Mouse (Mus musculus) MEL (cell line): Measurements from ENCODE around the gene Soga1. TPM values are rescaled to one million over a fixed set of nuclear protein-coding genes. Genes with fewer than 3 reads are reported as not detected.

Experiments
- DNase-seq: peaks from one replicate; pipeline ENCODE4 v3.0.0; 2011; ENCODE audit warnings: low read depth, low spot score
- H3K27ac ChIP-seq: 2 replicates; pipeline ENCODE4 v1.5.1; 2012; ENCODE audit warnings: low read depth, mild to moderate bottlenecking, control low read depth, low read length, moderate library complexity; ENCODE audit not compliant: control insufficient read depth
- H3K27me3 ChIP-seq, 2 experiments: fragments of 150-350 bp in 1 of 2; sonication (generic) in 1 of 2; 2 replicates each; pipeline ENCODE4 v1.6.1; 2012; ENCODE audit warnings: low read length in 2 of 2, mild to moderate bottlenecking in 2 of 2, improper control_type of control experiment in 1 of 2, moderate library complexity in 1 of 2; ENCODE audit not compliant: insufficient read depth in 2 of 2, control insufficient read depth in 1 of 2
- H3K36me3 ChIP-seq, 2 experiments: 2 replicates each; pipeline ENCODE4 v1.6.1; 2012 to 2014; ENCODE audit warnings: low read length in 2 of 2, improper control_type of control experiment in 1 of 2, inconsistent platforms in 1 of 2, mild to moderate bottlenecking in 1 of 2; ENCODE audit not compliant: insufficient read depth in 2 of 2, control insufficient read depth in 1 of 2
- H3K4me1 ChIP-seq, 2 experiments: fragments of 150-350 bp in 1 of 2; sonication (generic) in 1 of 2; 2 replicates each; pipeline ENCODE4 v1.6.1; 2012; ENCODE audit warnings: low read length in 2 of 2, improper control_type of control experiment in 1 of 2, mild to moderate bottlenecking in 1 of 2; ENCODE audit not compliant: insufficient read depth in 2 of 2, control insufficient read depth in 1 of 2
- H3K4me3 ChIP-seq, 2 experiments: fragments of 150-350 bp in 1 of 2; sonication (generic) in 1 of 2; 2 replicates each; pipeline ENCODE4 v1.5.1; 2012; ENCODE audit warnings: low read depth in 2 of 2, low read length in 2 of 2, mild to moderate bottlenecking in 2 of 2, moderate library complexity in 2 of 2, control low read depth in 1 of 2, improper control_type of control experiment in 1 of 2; ENCODE audit not compliant: control insufficient read depth in 1 of 2, insufficient read depth in 1 of 2
- H3K79me2 ChIP-seq: 2 replicates; pipeline ENCODE4 v1.6.1; 2012; ENCODE audit warnings: mild to moderate bottlenecking, low read length, moderate library complexity; ENCODE audit not compliant: control insufficient read depth, poor library complexity, insufficient read depth
- H3K9ac ChIP-seq: 2 replicates; pipeline ENCODE4 v1.6.1; 2012; ENCODE audit warnings: low read depth, mild to moderate bottlenecking, control low read depth, low read length, moderate library complexity; ENCODE audit not compliant: control insufficient read depth, poor library complexity, severe bottlenecking
- H3K9me3 ChIP-seq: fragments of 150-350 bp; sonication (generic); replicated peaks from 2 replicates; pipeline ENCODE4 v1.6.1; 2012; ENCODE audit warnings: mild to moderate bottlenecking, low read length, improper control_type of control experiment, moderate library complexity; ENCODE audit not compliant: insufficient read depth
- CHD1 ChIP-seq: IDR thresholded peaks from 2 replicates; pipeline ENCODE4 v1.6.1; 2012; ENCODE audit warnings: low read depth, mild to moderate bottlenecking, inconsistent platforms, low read length, improper control_type of control experiment
- CTCF ChIP-seq, 3 experiments: IDR thresholded peaks in 2 of 3; conservative IDR thresholded peaks in 1 of 3; 2 replicates each; pipeline ENCODE4 v1.5.1; 2011 to 2012; ENCODE audit warnings: low read length in 3 of 3, low read depth in 2 of 3, mild to moderate bottlenecking in 2 of 3, improper control_type of control experiment in 1 of 3, inconsistent platforms in 1 of 3, mixed read lengths in 1 of 3, moderate library complexity in 1 of 3; ENCODE audit not compliant: control insufficient read depth in 1 of 3, insufficient read depth in 1 of 3, poor library complexity in 1 of 3, severe bottlenecking in 1 of 3
- E2F4 ChIP-seq: IDR thresholded peaks from 2 replicates; pipeline ENCODE4 v1.6.1; 2011; ENCODE audit warnings: low read depth, low read length, improper control_type of control experiment, borderline replicate concordance
- ELF1 ChIP-seq: IDR thresholded peaks from 2 replicates; pipeline ENCODE4 v1.6.1; 2014; ENCODE audit warnings: low read depth, mild to moderate bottlenecking, inconsistent platforms, low read length, improper control_type of control experiment, moderate library complexity
- EP300 ChIP-seq, 2 experiments: IDR thresholded peaks; 2 replicates each; pipeline ENCODE4 v1.6.1; 2011; ENCODE audit warnings: improper control_type of control experiment in 2 of 2, low read length in 2 of 2, low read depth in 1 of 2, mild to moderate bottlenecking in 1 of 2
- GABPA ChIP-seq: IDR thresholded peaks from 2 replicates; pipeline ENCODE4 v1.6.1; 2012; ENCODE audit warnings: low read depth, mild to moderate bottlenecking, inconsistent platforms, low read length, improper control_type of control experiment, moderate library complexity
- HCFC1 ChIP-seq: IDR thresholded peaks from 2 replicates; pipeline ENCODE4 v1.6.1; 2012; ENCODE audit warnings: low read depth, mild to moderate bottlenecking, inconsistent platforms, low read length, improper control_type of control experiment, moderate library complexity
- MEF2A ChIP-seq: IDR thresholded peaks from 2 replicates; pipeline ENCODE4 v1.6.1; 2014; ENCODE audit warnings: low read depth, mild to moderate bottlenecking, inconsistent platforms, low read length, improper control_type of control experiment; ENCODE audit not compliant: poor library complexity, insufficient replicate concordance, severe bottlenecking; ENCODE audit errors: extremely low read depth
- MXI1 ChIP-seq: IDR thresholded peaks from 2 replicates; pipeline ENCODE4 v1.6.1; 2011; ENCODE audit warnings: mild to moderate bottlenecking, low read depth, low read length, improper control_type of control experiment
- MYB ChIP-seq: IDR thresholded peaks from 2 replicates; pipeline ENCODE4 v1.6.1; 2011; ENCODE audit warnings: mild to moderate bottlenecking, low read depth, low read length, improper control_type of control experiment
- MYC ChIP-seq: IDR thresholded peaks from 2 replicates; pipeline ENCODE4 v1.6.1; 2011; ENCODE audit warnings: low read depth, mild to moderate bottlenecking, low read length, improper control_type of control experiment, moderate library complexity
- NELFE ChIP-seq: IDR thresholded peaks from 2 replicates; pipeline ENCODE4 v1.6.1; 2011; ENCODE audit warnings: low read depth, low read length, improper control_type of control experiment
- NRF1 ChIP-seq: IDR thresholded peaks from 2 replicates; pipeline ENCODE4 v1.6.1; 2014; ENCODE audit warnings: low read depth, mild to moderate bottlenecking, inconsistent platforms, low read length, improper control_type of control experiment, moderate library complexity; ENCODE audit not compliant: poor library complexity, insufficient read depth, severe bottlenecking
- POLR2AphosphoS2 ChIP-seq: IDR thresholded peaks from 2 replicates; pipeline ENCODE4 v1.6.1; 2011; ENCODE audit warnings: low read length, improper control_type of control experiment
- POLR2AphosphoS5 ChIP-seq: IDR thresholded peaks from 2 replicates; pipeline ENCODE4 v1.6.1; 2012; ENCODE audit warnings: low read depth, borderline replicate concordance, mild to moderate bottlenecking, inconsistent platforms, low read length, moderate library complexity, mixed read lengths
- RAD21 ChIP-seq: IDR thresholded peaks from 2 replicates; pipeline ENCODE4 v1.6.1; 2011; ENCODE audit warnings: mild to moderate bottlenecking, low read depth, low read length, improper control_type of control experiment
- RCOR1 ChIP-seq: IDR thresholded peaks from 2 replicates; pipeline ENCODE4 v1.6.1; 2012; ENCODE audit warnings: low read depth, mild to moderate bottlenecking, inconsistent platforms, low read length, improper control_type of control experiment
- SIN3A ChIP-seq: IDR thresholded peaks from 2 replicates; pipeline ENCODE4 v1.6.1; 2012; ENCODE audit warnings: low read length, improper control_type of control experiment, inconsistent platforms
- TAL1 ChIP-seq: IDR thresholded peaks from 2 replicates; pipeline ENCODE4 v1.6.1; 2012; ENCODE audit warnings: mild to moderate bottlenecking, inconsistent platforms, low read length, moderate library complexity, mixed read lengths
- TCF12 ChIP-seq: IDR thresholded peaks from 2 replicates; pipeline ENCODE4 v1.6.1; 2014; ENCODE audit warnings: low read depth, mild to moderate bottlenecking, inconsistent platforms, low read length, improper control_type of control experiment, moderate library complexity
- UBTF ChIP-seq: IDR thresholded peaks from 2 replicates; pipeline ENCODE4 v1.6.1; 2012; ENCODE audit warnings: low read depth, mild to moderate bottlenecking, inconsistent platforms, low read length, improper control_type of control experiment, moderate library complexity, borderline replicate concordance; ENCODE audit not compliant: insufficient read depth
- ZMIZ1 ChIP-seq: IDR thresholded peaks from 2 replicates; pipeline ENCODE4 v1.6.1; 2012; ENCODE audit warnings: low read depth, mild to moderate bottlenecking, inconsistent platforms, low read length, improper control_type of control experiment, moderate library complexity
- polyA plus RNA-seq, 2 experiments: library from polyadenylated mRNA; stranded (reverse) in 1 of 2; unstranded in 1 of 2; fragments of >175 nt in 1 of 2; fragments of >200 nt in 1 of 2; gene quantifications; 2 replicates each; pipeline versions ENCODE4 v1.2.1 to v1.2.4; 2012; ENCODE audit warnings: low replicate concordance in 2 of 2, low read depth in 1 of 2; ENCODE audit not compliant: insufficient read length in 2 of 2, insufficient read depth in 1 of 2, missing spikeins in 1 of 2
- total RNA-seq: library from RNA; depleted of rRNA; stranded (reverse); fragments of 300-350 nt; gene quantifications from 2 replicates; pipeline ENCODE4 v1.2.3, GENCODE M21; 2012

The Soga1 gene
- total and polyA plus RNA-seq, 3 experiments: 0.50 to 2.0 TPM; not detected in 1

GRCm38 (mm10) chr2:157043556-157043955 lies 35.5 kb downstream of the Soga1 start:
- DNase-seq: no peak
- no peak overlapping the region for H3K4me3 ChIP-seq
- TF ChIP-seq TCF12 (no peak), E2F4 (no peak), EP300 (IDR thresholded peaks at IDR 0.05; ENCODE audit: low read depth in 1 of 2, low read length in 2 of 2) (no peak), ZMIZ1 (no peak), MXI1 (no peak), MEF2A (no peak), CTCF (IDR thresholded peaks at IDR 0.05 in 2 of 3, conservative IDR thresholded peaks at IDR 0.05 in 1 of 3; ENCODE audit: control insufficient read depth in 1 of 3, insufficient read depth in 1 of 3, low read depth in 2 of 3, low read length in 3 of 3, poor library complexity in 1 of 3, severe bottlenecking in 1 of 3) (no peak), NRF1 (no peak), NELFE (no peak), HCFC1 (no peak), MYB (no peak), CHD1 (no peak), TAL1 (no peak), ELF1 (no peak), POLR2AphosphoS5 (no peak), MYC (no peak)
- no peaks in the 10 kb centered on the region for H3K9me3 ChIP-seq
- H3K9ac ChIP-seq: no peak overlapping the region
- H3K36me3 ChIP-seq: no peaks in the 10 kb centered on the region
- no peaks in the 10 kb centered on the region for H3K4me1 ChIP-seq
- peaks cover 2 to 4% of the 10 kb centered on the region in 2 experiments; a peak in 2 of 4 replicates for H3K27me3 ChIP-seq
- H3K79me2 ChIP-seq: no peaks in the 10 kb centered on the region
- H3K27ac ChIP-seq: no peak overlapping the region

GRCm38 (mm10) chr2:157041421-157041820 lies 37.6 kb downstream of the Soga1 start:
- Histone ChIP-seq H3K9ac (no peak overlapping the region), H3K36me3 (no peaks in the 10 kb centered on the region), H3K9me3 (no peaks in the 10 kb centered on the region), H3K27ac (no peak overlapping the region), H3K27me3 (0 out of 4 replicates have a peak, but pooled peaks cover 0 to 2% of the 10 kb centered on the region in 2 experiments), H3K79me2 (no peaks in the 10 kb centered on the region), H3K4me1 (no peaks in the 10 kb centered on the region), H3K4me3 (no peak overlapping the region)
- DNase-seq: no peak
- TF ChIP-seq GABPA: no peak
- no peak for TF ChIP-seq RAD21
- no peak for TF ChIP-seq SIN3A
- TF ChIP-seq UBTF: no peak
- no peak for TF ChIP-seq TAL1
- no peak for TF ChIP-seq RCOR1
- no peak for TF ChIP-seq POLR2AphosphoS2
